Mouse (Mus musculus) small intestine, adult 2 months (tissue): Measurements from ENCODE around the gene Srms. TPM values are rescaled to one million over a fixed set of nuclear protein-coding genes. Genes with fewer than 3 reads are reported as not detected.

Experiments
- H3K27ac ChIP-seq: fragments of 200-500 bp; 2 replicates; pipeline ENCODE4 v1.5.1; 2012; ENCODE audit warnings: low read depth, low read length, control low read depth, inconsistent platforms; ENCODE audit not compliant: insufficient read depth
- H3K27me3 ChIP-seq: fragments of 200-500 bp; 2 replicates; pipeline ENCODE4 v1.6.1; 2012; ENCODE audit warnings: mild to moderate bottlenecking, moderate library complexity, low read length, inconsistent platforms; ENCODE audit not compliant: control insufficient read depth, insufficient read depth
- H3K36me3 ChIP-seq: fragments of 200-500 bp; 2 replicates; pipeline ENCODE4 v1.6.1; 2012; ENCODE audit warnings: mild to moderate bottlenecking, low read length, control low read depth, inconsistent platforms; ENCODE audit not compliant: control insufficient read depth, insufficient read depth
- H3K4me1 ChIP-seq: fragments of 200-500 bp; 2 replicates; pipeline ENCODE4 v1.6.1; 2012; ENCODE audit warnings: low read length, inconsistent platforms, mixed read lengths; ENCODE audit not compliant: control insufficient read depth, insufficient read depth, insufficient read length
- H3K4me3 ChIP-seq: fragments of 200-500 bp; 2 replicates; pipeline ENCODE4 v1.5.1; 2012; ENCODE audit warnings: low read depth, mild to moderate bottlenecking, control low read depth, inconsistent platforms, low read length, moderate library complexity
- CTCF ChIP-seq: fragments of 200-500 bp; IDR thresholded peaks from 2 replicates; pipeline ENCODE4 v1.5.1; 2012; ENCODE audit warnings: low read depth, mild to moderate bottlenecking, control low read depth, inconsistent platforms, low read length, moderate library complexity, mixed read lengths; ENCODE audit not compliant: insufficient replicate concordance, insufficient read length; ENCODE audit errors: extremely low read depth
- POLR2A ChIP-seq: fragments of 200-500 bp; IDR thresholded peaks from 2 replicates; pipeline ENCODE4 v1.6.1; 2012; ENCODE audit warnings: low read depth, mild to moderate bottlenecking, control low read depth, inconsistent platforms, low read length, moderate library complexity
- whole genome bisulfite sequencing: fragments of 180-500 bp; shearing (Covaris S2); methylation state at CpG from one replicate; pipeline ENCODE4 v1.1.7; 2018; 5-methylcytosine and 5-hydroxymethylcytosine counted together
- polyA plus RNA-seq: library from polyadenylated mRNA; depleted of rRNA; stranded (reverse); fragments of >200 nt; gene quantifications from 2 replicates; pipeline ENCODE4 v1.2.3, GENCODE M21; 2012

Gene Srms
- polyA plus RNA-seq, 1 experiment, result 0.93 TPM

DNA sequence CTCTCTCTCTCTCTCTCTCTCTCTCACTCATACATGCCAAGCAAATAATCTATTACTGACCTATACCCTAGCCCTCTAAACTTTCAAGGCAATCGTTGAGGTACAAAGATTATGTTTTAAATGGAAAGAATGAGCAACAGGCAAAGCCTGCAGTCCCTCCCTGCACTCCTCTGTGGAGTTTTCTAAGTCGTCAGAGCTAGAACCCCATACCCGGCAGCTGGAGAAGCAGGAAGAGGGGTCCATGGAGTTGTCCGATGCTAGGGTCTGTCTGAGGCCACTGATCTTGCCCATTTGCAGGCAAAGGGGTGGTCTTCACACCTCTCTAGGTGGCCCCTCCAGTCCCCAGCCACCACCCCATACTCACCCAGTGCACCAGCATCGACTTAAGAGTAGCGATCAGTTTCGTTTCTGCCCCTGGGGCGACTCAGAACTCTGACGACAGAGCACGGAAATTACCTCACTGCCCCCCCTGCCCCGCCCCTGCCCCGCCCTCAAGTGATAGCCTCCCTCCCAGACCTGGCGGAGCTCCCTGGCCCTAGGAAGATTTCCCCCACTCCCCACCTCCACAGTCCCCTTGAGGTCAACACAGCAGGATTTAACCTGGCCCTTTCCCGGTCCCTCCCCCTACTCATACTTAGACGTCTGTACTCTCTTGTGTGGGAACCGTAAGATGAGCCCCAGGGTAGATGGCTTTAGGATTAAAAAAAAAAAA is 28.8 kb upstream of the Srms start, which contains the start of gene Helz2:
Gene Helz2, minus strand, starts transcription at position 426 of the 712 bp plus-strand sequence.
- Histone ChIP-seq H3K4me3 (peak within 1 kb of the TSS; percentile 88), H3K36me3 (peaks cover 29% of the 10 kb centered on the region), H3K4me1 (peaks cover 31% of the 10 kb centered on the region), H3K27me3 (no peaks in the 10 kb centered on the region), H3K27ac (peak within 1 kb of the TSS; percentile 86)
- 2% methylated on average over 16 of the region's 16 CpGs for WGBS
- TF ChIP-seq POLR2A (peak; percentile 85), CTCF (no peak; the same call in 1 of the 2 replicates)

DNA sequence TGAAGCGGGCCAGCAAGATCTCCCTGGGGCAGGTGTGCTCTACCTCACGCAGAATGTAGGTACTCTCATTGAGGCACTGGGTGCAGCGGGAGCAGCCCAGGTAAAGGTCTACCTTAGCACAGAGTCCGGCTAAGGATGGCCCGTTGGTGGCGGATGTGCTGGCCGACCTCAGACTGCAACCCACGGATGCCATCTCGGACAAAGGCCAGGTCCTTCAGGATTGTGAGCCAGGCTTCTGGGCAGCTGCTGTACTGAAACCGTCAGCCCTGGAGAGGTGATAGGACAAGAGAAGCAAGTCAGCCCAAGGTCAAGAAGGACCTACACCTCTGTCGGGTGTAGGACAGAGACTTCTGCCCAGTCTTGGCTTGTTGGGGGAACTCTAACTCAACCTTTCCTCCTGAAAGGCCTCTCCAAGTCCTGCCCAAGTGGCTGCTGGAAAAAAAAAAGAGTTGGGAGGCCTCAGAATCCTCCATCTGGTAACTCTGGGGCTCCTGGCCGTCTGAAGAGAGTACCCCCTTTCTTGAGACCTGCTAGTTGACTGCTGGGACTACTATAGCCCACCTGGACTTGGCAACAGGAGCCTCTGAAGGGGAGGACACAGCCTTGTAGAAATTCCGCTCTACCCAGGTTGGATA is 27.9 kb upstream of the Srms start:
- H3K4me3 ChIP-seq, result peak overlapping the region; percentile 88
- TF ChIP-seq POLR2A (no peak), CTCF (no peak)
- 85% methylated on average over 13 of the region's 13 CpGs for WGBS
- peaks cover 34% of the 10 kb centered on the region for H3K36me3 ChIP-seq
- peaks cover 31% of the 10 kb centered on the region for H3K4me1 ChIP-seq
- peak overlapping the region; percentile 86 for H3K27ac ChIP-seq
- no peaks in the 10 kb centered on the region for H3K27me3 ChIP-seq

DNA sequence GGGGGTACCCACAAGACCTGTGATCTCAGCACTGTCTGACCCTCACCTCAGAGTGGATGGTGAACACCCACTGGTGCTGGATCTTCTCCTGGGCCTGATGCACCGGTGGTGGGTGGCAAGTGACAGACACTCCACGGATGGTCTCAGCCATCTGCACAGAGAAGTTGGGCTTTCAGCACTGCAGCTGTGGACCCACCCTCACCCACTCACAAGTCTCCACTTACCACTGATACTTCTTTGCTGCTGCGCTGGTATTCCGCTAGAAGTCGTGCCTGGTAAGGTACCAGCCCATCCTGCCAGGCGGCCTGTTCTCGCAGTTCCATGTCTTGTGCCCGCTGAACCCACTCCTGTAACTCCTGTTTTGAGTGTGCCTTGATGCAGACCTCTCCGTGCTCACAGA is 26.3 kb upstream of the Srms start:
- Histone ChIP-seq H3K27me3 (no peaks in the 10 kb centered on the region), H3K4me3 (peak overlapping the region; percentile 88), H3K27ac (no peak overlapping the region), H3K4me1 (peaks cover 28% of the 10 kb centered on the region), H3K36me3 (peaks cover 49% of the 10 kb centered on the region)
- TF ChIP-seq CTCF (no peak), POLR2A (no peak)
- 94% methylated on average over 9 of the region's 9 CpGs for WGBS

DNA sequence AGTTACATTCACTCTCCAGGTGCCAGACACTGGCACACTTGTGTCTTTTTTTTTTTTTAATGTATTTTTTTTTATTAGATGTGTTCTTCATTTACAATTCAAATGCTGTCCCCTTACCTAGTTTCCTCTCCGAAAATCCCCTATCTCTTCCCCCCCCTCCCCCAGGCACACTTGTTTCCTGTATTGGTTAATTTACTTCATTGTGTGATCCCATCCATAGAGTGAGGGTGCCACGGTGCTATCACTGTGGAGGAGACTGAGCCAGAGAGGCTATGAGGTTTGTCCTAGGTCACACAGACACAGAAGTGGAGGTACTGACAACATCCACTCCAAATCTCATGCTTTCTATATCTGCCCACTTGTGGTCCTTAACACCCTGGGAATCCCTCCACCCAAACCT is 25.9 kb upstream of the Srms start:
- H3K27ac ChIP-seq, result no peak overlapping the region
- WGBS, result 76% methylated on average over 2 of the region's 2 CpGs
- H3K36me3 ChIP-seq, result peaks cover 53% of the 10 kb centered on the region
- H3K27me3 ChIP-seq, result no peaks in the 10 kb centered on the region
- TF ChIP-seq POLR2A, result no peak
- TF ChIP-seq CTCF, result no peak
- peaks cover 26% of the 10 kb centered on the region for H3K4me1 ChIP-seq
- H3K4me3 ChIP-seq, result peak overlapping the region; percentile 88

DNA sequence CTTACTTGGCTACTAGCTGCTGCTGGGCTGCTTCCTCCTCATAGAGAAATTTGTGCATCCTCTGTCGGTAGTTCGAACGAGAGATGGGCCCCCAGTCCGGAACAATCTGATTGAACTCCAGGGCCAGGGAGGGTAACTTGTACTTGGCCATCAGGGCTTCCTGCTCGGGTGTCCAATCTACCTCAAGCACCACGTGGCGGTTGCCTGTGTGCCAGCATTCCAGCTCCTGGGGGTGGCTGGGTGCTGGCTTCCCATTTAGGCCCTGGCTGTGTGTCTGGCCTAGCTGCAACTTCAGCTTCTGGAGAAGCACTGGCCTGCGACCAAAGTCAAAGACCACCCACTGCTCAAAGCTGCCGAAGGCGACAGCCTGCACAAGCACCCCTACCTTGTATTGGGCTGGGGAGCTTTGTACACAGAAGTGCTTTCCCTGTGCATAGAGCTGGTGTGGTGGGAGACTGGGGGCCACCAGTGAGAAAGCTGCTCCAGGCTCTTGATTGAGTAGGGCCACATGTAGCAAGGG is 25.2 kb upstream of the Srms start:
- peaks cover 60% of the 10 kb centered on the region for H3K36me3 ChIP-seq
- 81% methylated on average over 10 of the region's 10 CpGs for WGBS
- no peak for TF ChIP-seq POLR2A
- TF ChIP-seq CTCF, result no peak

DNA sequence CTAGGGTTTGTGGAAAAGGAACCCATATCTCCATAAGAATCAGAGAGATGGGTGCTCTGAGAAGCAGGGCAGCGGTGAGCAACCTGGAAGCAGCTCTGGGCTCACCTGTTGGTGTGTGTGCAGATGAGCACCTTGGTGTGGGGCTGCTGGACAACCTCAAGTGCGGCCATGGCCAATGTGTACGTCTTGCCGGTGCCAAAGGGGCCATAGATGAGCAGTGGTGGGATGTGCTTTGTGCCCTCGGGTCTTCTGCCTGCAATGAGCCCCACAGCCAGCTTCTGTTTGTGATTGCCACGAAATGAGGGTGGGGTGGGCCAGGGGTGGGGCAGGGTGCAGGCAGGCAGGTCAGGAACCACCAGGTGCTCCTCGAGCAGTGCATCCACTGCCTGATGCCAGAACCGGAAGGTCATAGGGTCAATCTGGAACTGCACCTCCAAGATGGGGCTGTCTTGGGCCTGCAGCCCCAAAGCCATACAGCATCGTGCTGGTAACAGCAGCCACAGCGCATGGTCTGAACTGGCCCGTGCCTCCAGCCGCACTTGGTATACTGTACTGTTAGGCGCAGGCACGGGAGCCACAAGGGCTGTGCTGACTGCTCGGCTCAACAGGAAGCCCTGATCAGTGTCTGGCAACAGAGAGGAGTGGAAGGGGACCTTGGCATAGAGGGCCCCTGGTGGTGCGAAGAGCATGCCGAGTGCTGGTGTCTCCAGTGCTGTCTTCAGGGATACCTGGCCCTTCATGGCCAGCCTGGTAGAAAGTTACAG is 24.4 kb upstream of the Srms start:
- 89% methylated on average over 17 of the region's 17 CpGs for WGBS
- no peak overlapping the region for H3K27ac ChIP-seq
- TF ChIP-seq CTCF (no peak), POLR2A (no peak)
- peaks cover 26% of the 10 kb centered on the region for H3K4me1 ChIP-seq
- H3K4me3 ChIP-seq, result no peak overlapping the region
- H3K36me3 ChIP-seq, result peaks cover 67% of the 10 kb centered on the region
- H3K27me3 ChIP-seq, result no peaks in the 10 kb centered on the region

More for the DNA sequence above, 25.2 kb upstream of the Srms start:
- no peak overlapping the region for H3K4me3 ChIP-seq
- no peak overlapping the region for H3K27ac ChIP-seq
- H3K27me3 ChIP-seq, result no peaks in the 10 kb centered on the region
- peaks cover 26% of the 10 kb centered on the region for H3K4me1 ChIP-seq
